Mouse (Mus musculus) CD4-positive, CD25-positive, alpha-beta regulatory T cell, adult 4 months (primary cell): Measurements from ENCODE around the gene Slc30a10. TPM values are rescaled to one million over a fixed set of nuclear protein-coding genes. Genes with fewer than 3 reads are reported as not detected.

Source experiments
- ATAC-seq: one replicate; pipeline ENCODE4 v1.8.0; 2017
- polyA plus RNA-seq, 2 experiments: library from polyadenylated mRNA; unstranded; fragments of 100-300 nt; shearing (Covaris generic); gene quantifications; one replicate each; pipeline ENCODE4 v1.2.1; 2017

Slc30a10 gene
- not detected for polyA plus RNA-seq

DNA sequence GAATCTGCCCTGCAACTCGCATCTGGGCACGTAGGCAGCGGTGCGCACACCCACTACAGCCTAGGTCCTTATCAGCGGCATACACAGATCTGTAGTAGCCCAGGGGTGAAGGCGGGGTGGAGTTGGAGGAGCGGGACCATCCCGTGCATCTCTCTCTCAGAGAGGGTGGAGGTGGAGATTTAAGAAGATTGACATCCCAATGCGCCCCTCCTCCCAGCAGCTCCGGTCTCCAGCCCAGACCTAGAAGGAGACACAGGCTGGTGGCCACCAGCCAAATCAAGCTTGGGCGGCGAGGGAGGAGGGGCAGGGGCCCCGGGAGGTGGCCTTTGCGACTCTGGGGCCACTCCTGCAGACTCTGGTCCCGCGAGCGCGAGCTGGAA lies at the start of gene Slc30a10:
Slc30a10 (plus strand) TSS at position 274 of the 380 bp plus-strand sequence.
- no peak for ATAC-seq

DNA sequence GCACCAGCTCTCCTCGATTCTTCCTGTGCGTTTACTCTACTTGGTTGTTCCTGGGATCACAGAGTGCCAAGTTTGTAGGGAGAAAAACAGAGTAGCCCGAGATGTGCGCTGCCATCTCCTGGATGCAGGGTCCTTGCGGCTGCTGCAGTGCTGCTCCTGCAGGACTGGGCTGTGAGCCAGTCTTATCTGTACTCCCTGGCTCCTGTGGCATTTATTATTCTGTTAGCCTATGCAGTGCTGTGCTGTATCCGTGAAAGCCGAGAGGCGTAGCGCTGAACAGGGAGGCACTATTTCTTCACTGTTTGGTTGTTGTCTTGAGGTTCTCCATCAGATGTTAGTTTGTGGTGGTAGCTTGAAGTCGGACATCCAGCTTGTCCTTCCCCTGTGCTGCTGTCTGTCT lies 48.7 kb upstream of the Slc30a10 start:
- no peak for ATAC-seq

DNA sequence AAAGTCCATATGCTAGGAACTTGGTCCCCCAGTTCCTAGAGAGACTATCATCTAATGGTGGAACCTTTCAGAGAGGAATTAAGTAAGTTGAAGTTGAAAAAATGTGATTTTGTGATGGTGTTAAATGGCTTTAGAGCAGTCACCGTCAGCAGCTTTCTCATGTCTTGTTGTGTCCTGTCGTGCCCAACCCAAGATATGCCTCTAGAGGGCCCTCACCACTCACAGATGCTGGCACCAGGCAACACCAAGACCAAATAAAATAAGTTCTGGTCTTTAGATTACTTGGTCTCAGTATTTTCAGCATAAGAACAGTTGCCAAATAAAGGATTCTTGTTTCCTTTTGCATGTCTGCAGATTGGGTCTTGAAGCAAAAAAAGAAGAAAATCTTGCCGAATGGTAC lies 44.8 kb upstream of the Slc30a10 start:
- ATAC-seq = no peak

DNA sequence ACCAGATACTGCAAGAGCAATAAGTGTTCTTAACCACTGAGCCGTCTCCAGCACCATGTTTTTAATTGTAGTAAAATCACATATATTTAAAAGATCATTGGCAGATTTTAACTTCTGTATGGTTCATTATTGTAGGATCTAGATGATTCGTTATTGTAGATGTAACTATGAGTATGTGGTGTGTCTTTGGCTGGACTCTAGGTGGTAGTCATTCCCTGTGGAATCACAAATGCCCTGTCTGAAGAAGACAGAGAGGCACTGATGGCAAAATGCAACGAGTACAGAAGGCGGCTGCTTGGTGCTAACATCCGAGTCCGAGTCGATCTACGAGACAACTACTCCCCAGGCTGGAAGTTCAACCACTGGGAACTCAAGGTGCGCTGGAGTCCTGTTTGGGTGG lies 36.6 kb upstream of the Slc30a10 start:
- ATAC-seq = no peak

DNA sequence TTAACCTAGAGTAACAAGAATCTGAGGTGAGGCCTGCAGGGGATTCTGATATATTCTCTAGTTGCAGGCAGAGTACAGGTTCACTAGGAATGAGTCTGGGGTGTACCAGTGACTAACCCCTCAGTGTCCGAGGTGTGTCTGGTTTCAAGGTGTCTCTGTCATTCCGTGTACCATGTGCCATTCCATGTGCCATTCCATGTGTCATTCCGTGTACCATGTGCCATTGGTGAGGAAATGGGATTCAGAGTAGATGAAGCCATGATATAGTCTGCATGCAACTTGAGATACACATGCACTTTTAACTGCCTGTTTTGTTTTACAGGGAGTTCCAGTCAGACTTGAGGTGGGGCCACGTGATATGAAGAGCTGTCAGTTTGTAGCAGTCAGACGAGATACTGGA lies 34.8 kb upstream of the Slc30a10 start:
- ATAC-seq = no peak

DNA sequence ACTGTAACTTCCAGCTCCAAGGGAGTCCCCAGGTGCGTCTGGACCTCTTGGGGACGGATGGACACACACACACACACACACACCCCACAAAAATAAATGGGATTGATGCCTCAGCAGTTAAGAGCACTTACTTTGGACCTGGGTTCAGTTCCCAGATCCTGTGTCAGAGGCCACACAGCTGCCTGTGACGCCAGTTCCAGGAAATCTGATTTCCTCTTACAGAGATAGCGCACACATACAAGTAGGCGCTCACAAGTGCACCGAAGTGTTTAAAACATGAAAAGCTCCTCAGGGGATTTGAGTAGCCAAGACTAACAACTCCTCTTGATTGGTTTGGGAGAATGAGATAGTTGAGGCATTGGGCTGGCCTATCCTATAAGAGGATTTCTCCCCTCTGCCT lies 33.9 kb upstream of the Slc30a10 start:
- no peak for ATAC-seq

DNA sequence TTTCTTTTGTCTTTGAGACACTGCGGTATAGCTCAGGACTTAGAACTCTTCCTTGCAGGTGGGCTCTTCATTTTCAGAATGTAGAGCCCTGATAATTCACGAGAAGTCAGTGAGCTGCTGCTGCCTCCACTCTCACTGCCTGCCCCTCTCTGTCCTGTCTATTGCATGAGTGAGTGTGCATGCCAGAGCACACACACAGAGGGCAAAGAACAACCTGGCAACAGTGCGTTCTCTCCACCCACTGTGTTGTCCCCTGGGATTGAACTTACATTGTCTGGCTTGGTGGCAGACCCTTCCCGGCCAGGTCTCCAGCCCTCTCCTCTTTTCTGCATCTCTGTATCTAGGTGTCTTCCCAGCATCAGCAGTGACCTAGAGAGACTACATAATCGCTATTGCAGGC lies 28.1 kb upstream of the Slc30a10 start:
- no peak for ATAC-seq

DNA sequence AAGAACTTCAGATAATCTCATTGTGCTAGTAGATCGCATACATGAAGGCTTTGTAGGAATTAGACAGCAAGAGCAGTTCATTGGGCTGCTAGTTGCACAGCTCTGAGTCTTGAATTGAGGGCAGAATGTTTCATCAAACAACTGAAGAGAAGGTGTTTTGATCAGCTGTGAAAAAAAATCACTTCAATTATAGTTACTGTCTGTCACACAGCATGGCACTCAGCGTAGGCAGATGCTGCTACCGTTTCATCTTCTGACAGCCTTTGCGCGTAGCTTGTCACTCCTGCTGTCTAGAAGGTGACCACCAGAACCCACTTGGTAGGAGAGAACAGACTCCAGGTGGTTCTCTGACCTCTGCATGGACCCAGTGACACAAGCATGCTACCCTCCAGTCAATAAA lies 24.2 kb upstream of the Slc30a10 start:
- ATAC-seq = no peak

DNA sequence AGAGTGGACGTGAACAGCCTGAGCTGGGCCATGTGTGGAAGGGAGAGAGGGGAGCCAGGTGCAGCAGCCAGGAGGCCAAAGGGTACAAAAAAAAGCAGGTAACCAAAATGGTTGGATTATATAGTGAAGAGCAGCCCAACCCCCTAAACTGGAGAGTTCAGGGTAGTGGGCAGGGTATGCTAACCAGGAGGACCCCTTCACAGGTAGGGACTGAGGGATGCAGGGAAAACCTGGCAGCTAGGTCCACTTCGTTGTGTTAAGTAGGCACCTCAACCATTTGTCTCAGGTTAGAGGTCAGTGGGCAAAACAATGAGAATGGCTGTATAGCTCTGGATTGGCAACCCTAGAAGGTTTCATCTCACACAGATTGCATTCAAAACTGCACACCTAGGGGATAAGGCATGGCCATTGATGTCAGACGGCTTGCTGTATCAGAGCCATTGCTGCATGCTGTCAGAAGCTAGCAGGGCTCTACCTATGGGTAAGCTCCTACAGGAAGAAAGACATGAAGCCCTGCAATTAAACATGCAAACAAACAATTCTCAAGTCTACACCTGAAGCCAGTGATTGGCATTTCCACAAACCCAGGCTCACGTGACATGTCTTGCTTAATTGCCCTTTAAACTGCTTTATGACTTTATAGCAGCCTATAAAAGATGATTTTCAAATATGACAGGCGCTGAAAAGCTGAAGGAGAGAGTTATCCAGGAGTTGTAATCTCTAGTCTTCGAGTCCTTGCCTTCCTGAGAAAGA lies 23.2 kb upstream of the Slc30a10 start:
- ATAC-seq = no peak

DNA sequence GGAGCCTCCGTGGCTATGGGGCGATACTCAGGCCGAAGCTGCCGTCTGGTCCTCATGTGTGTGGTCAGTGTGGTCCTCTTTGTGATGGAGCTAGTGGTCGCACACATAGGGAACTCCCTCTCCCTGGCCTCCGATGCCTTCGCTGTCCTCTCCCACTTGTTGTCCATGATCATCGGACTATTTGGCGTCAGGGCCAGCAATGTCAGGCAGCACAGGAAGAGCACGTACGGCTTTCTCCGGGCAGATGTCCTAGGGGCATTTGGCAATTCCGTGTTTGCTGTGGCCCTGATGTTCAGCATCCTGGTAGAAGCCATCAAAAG lies 22.7 kb upstream of the Slc30a10 start:
- ATAC-seq = no peak

DNA sequence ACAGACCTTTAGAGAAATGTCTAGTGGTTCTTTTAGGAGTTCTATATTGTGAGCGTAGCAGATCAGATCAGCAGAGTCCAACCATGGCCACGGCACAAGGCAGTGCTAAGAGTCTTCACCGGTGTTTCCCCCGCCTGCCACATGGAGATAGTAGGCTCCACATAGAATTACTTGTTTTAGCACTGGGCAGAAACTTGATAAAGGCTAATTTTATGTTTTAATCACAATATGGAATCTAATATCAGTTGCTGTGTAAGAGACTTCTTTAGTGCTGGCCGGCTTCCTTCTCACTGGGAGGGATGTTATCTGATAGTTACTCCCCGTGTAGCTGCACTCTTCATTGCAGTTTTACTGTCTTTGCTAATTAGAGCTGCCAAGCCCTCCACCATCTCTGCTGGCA lies 21.5 kb upstream of the Slc30a10 start:
- no peak for ATAC-seq

DNA sequence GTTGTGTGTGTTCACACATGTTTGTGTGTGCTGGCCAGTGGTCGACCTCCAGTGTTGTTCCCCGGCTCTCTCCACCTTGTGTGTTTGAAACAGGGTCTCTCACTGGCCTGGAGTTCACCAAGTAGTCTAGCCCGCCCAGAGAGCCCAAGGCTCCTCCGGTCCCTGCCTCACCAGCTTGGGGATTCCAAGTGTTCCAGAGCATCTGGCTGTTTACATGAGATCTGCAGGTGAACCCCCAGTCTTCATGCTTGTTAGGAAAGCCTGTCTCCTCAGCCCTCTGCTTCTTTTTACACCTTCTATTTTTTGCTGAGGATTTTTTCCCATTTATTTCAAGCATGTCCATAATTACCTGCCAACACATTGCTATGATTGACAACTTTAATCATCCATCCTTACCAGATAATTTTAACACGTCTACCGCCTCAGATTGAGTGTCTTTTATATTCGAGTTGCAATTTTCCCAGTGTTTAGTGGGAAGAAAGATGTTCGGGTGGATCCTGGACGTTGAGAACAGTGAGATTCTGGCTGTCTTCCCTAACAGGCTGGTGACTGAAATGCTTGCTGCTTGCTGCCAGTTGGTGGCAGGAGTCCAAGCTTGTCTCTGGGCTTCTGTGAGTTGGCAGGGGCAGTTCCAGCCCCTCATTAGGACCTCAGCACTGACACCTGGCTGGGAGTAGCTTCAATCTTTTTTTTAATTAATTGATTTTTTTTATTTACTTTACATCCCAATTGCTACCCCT lies 15.6 kb upstream of the Slc30a10 start:
- no peak for ATAC-seq

DNA sequence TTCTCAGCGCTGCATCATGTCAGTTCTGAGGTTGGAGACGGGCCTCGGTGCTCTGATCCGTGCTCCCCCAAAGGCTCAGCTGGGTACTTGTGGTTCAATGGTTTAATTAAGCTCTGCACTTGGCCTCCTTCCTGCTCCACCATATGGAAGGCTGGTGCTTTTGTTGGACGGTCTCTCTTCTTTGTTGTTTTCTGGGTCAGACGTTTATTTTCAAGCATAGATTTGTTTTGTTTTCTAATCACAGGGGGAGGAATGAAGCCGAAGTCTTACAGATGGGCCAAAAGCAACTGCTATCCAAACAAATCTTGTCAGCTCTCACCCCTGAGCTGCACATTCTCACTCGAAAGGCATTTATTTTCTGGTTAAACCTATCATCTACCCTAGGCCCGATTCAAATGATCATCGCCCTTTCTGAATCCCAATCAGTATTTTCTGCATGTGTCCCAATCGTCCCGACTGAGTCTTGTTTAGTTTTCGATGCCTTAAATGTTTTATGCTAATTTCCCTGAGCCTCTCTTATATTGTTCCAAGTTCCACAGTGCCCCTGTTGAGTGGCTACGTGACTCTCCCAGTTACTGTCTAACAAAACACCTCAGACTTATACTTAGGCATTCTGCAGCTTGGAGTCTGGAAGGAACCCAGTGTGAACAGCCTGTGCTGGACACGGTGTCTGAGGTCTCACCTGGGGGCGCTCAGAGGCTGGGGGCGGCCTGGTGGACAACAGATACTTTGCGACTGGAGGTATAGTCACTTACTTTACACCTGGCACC lies 12.8 kb upstream of the Slc30a10 start:
- no peak for ATAC-seq

DNA sequence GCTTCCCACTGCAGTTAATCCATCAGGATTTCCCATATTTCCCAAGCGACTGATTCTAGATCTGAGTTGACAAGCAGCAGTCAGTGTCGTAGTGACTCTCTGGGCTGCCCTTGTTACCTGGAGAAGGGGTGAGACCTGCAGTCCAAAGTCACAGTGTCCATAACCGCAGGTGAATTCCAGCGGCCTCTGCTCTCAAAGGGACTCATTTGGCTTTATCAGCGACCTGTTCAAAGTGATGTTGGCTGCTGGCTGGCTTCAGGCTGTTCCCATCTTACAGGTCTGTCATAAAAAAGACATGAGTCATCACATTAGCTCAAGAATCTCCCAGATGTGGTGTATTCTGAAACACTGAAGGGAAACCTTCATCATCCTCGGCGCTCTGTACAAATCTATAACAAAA lies 5.7 kb upstream of the Slc30a10 start:
- no peak for ATAC-seq

DNA sequence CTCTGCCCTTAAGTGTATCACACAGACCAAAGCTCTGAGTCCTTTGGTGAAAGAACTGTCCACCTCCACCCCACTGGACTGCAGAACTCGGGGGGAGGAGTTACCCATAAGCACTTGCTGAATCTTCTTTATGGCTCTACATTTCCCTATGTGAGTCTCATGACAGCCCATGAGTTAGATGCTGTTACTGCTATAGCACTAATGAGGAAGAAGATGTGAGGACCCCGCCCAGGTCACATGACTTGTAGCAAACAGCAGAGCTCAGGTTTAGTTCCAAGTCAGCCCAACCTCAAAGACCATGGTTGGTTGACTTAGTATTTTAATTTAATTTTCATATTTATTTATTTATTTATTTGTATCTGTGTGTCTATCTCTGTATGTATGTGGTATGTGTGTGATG lies 4.9 kb upstream of the Slc30a10 start:
- no peak for ATAC-seq

DNA sequence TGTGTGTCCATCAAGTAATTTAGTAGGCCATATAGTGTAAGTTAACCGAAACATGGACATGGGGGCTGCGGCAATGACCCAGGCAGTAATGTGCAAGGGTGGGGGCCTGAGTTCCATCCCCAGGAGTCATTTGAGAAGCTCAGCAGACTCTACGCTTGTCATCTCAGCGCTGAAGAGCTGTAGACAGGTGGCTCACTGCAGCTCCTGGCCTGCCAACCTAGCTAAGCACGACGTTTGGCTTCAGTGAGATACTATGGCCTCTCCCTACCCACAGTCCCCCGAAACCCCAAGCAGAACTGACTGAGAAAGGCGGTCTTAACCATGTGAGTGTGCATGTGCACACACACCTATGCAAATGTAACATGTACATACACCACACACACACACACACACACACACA lies 3.6 kb upstream of the Slc30a10 start:
- no peak for ATAC-seq

DNA sequence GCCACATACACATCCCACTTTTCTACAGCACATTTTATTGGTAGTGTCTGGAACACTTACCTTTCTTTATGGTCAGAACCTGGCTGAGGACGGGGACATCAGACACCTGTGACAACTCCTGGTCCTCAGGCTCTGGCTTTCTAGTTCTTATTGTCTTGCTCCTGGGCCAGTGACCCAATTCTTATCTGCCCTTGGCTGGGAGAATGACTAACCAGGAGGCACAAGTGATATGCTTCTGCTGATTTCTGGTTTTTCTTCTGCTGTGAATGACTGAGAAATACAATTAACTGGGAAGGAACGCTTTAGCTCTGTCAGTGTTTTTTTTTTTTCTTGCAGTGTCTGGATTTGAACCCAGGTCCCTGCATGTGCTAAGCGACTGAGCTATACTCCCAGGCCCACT lies 3.2 kb upstream of the Slc30a10 start:
- no peak for ATAC-seq

DNA sequence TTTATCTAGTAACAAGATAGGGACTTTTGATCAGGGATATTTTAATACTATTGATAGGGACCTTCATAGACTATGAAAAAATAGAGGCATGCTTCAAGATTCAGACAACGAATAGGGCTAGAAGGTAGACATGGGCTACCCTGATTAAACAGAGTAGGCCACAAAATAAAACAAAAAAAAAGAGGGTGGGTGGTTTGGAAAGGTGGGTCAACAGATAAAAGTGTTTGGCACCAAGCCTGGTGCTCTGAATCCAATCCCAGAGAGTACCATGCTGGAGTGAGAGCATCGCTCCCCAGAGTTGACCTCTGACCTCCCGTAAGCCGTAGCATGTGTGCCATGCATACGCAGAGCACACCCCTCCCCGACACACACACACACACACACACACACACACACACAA lies 2.2 kb upstream of the Slc30a10 start:
- no peak for ATAC-seq

DNA sequence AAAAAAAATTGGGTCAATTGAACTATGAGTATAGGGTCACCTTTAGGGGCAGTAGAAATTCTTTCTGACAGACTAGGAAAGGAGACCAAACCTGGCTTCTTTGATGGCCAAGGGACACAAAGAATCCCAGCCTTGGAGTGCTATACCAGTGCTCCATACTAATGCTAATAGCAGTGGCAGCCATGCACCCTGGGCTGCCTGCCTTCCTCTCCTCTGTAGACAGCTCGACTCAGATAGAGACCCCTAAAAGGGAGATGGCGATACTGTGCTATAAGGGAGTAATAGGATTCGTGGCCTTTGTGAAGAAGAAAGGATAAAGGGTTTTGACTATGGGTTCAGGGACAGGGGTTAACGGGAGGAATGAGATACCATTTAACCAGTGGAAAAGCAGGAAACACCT lies 504 bp upstream of the Slc30a10 start:
- no peak for ATAC-seq

DNA sequence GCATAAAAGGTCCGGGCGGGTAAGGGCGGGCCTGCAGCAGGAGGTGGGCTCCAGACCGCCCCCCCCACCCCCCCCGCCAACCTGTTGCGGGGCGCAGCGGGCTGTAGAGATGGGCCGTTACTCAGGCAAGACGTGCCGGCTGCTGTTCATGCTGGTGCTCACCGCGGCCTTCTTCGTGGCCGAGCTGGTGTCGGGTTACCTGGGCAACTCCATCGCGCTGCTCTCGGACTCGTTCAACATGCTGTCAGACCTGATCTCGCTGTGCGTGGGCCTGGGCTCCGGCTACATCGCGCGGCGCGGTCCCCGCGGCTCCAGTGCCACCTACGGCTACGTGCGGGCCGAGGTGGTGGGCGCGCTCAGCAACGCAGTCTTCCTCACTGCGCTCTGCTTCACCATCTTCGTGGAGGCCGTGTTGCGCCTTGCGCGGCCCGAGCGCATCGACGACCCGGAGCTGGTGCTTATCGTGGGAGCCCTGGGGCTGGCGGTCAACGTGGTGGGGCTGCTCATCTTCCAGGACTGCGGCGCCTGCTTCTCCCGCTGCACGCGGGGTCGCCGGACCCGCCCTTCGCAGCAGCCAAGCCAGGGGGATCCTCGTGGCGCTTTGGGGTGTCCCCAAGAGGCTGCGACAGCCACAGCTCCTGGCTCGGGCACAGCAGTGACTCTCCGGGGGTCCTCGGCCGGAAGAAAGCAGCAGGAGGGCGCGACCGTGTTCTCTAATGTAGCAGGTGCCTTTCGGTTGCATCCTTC lies 480 bp downstream of the Slc30a10 start:
- ATAC-seq = no peak

DNA sequence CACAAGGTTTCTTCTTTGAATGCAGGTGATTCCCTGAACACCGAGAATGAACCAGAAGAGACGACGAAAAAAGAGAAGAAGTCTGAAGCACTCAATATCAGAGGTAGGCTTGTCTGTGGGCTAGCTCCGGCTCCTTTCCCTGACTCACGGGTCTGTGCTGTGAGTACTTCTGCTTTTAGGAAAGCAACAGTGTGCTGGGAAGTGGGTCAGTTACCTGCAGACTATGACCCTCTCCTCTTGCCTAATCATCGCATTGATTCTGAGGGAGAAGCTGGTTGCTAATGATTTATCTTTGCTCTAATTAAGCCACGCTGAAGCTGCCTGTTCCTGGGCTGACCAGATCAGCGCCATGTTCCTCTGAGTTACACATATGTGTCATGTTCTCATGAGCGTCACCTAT lies 1.7 kb downstream of the Slc30a10 start:
- ATAC-seq = no peak

DNA sequence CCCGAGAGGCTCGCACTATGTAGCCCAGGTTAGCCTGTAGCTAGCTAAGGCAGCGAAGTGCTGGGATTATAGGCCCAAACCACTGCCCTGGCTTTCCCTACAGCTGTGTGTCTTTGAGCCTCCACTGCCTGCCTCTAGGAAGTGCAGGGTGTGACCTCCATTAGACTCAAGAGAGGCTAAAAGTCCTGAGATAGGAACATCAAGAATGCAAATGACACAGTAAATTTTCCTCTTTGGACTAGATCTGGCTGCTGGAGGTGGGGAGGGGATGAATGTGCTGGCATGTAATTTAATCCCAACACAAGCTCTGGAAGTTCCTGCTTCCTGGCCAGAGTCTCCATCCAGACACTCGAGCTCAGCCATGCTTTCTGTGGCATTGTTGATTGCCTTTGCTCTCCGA lies 5.4 kb downstream of the Slc30a10 start:
- no peak for ATAC-seq

DNA sequence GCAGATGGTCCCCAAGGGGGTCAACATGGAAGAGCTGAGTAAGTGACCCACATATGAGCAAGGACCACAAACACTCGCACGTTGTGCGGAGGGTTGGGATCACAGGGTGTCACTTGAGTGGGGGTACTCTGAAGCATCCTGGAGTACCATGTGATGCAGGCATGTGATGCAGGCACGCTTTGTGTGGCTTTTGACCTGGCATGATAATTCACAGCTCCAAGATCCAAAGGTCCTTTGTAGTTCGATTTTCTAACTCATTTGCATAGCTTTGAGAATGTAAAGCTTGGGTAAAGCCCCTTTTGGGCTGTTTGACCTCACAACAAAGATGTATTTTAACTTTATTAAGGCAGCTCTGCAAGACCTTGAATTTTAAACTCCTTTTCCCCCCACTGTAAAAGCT lies 8.2 kb downstream of the Slc30a10 start:
- no peak for ATAC-seq
